Mouse (Mus musculus): Measurements from ENCODE around the gene Avpr1b. TPM values are rescaled to one million over a fixed set of nuclear protein-coding genes. Genes with fewer than 3 reads are reported as not detected.
"Not testable (repeated sequence)": the region's sequence is repeated elsewhere in the genome, so short reads cannot be mapped to it uniquely, and the experiment has no call there.

The Avpr1b gene
- polyA plus RNA-seq, 1 experiment from 2014 or later, result not detected

DNA sequence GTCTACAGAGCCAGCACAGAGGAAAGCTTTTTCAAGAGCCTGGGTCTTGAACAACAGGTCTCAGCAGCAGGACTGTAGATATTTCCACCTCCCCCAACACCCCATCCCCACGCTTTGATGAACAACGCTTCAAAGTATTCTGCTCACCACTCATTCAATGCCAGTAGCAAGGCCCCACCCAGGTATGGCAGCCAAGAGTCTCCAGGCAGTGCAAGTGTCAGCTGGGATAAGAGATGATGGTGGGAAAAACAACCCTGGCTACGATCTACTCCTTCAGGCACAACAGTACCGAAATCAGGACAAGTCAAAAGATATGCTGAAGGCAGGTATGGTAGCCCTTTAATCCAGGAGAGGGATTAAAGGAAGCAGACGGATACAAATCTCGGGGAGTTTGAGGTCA lies 27.2 kb downstream of the Avpr1b start:
- no peak overlapping the region for H3K4me2 ChIP-seq (ENCODE audit: low read depth, severe bottlenecking)
- WGBS, result 88% methylated on average over 6 of the region's 6 CpGs
- no peaks in the 10 kb centered on the region for H3K36me3 ChIP-seq (ENCODE audit: control insufficient read depth, insufficient read depth, low read length)
- no peak for ATAC-seq (ENCODE audit: insufficient number of reproducible peaks, low FRiP score, low TSS enrichment, low read depth)
- H3K27ac ChIP-seq (replicated peaks; ENCODE audit: low read depth, low read length), result no peak overlapping the region
- H3K9ac ChIP-seq (ENCODE audit: low read length), result no peak overlapping the region
- no peaks in the 10 kb centered on the region for H3K9me3 ChIP-seq (ENCODE audit: control insufficient read depth, low read length)
- H3K27me3 ChIP-seq (ENCODE audit: control insufficient read depth, insufficient read depth, low read length), result no peaks in the 10 kb centered on the region
- H3K4me1 ChIP-seq (ENCODE audit: control insufficient read depth, insufficient read depth, low read length), result no peaks in the 10 kb centered on the region
- no peak overlapping the region for H3K4me3 ChIP-seq (ENCODE audit: low read depth, low read length)
- no peak for DNase-seq (ENCODE audit: low spot score)

DNA sequence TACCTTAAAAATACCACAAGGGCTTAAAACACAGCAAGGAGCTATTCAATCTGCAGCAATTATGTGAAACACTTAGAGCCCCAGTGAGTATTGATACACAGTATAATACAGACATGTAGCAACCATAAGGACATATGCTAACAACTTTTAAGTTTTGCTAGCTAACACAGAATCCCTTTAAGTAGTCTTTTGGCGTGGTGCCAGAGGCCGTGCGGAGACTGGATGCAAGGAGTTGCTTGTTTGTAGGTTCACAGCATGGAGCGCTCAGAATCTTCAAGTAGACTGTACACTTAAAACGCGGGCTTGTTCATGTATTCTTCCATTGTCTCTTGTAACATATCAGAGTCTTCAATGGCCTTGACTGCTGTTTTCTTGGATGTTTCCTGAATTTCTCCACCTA lies 33.2 kb downstream of the Avpr1b start:
- H3K36me3 ChIP-seq (ENCODE audit: control insufficient read depth, insufficient read depth, low read length); H3K4me1 ChIP-seq (ENCODE audit: control insufficient read depth, insufficient read depth, low read length); H3K27me3 ChIP-seq (ENCODE audit: control insufficient read depth, insufficient read depth, low read length); DNase-seq (ENCODE audit: low spot score); H3K9ac ChIP-seq (ENCODE audit: low read length); H3K9me3 ChIP-seq (ENCODE audit: control insufficient read depth, low read length); H3K4me2 ChIP-seq (ENCODE audit: low read depth, severe bottlenecking); H3K27ac ChIP-seq (replicated peaks; ENCODE audit: low read depth, low read length); ATAC-seq (ENCODE audit: insufficient number of reproducible peaks, low FRiP score, low TSS enrichment, low read depth); H3K4me3 ChIP-seq (ENCODE audit: low read depth, low read length): not testable (repeated sequence)
- 90% methylated on average over 6 of the region's 6 CpGs for WGBS

DNA sequence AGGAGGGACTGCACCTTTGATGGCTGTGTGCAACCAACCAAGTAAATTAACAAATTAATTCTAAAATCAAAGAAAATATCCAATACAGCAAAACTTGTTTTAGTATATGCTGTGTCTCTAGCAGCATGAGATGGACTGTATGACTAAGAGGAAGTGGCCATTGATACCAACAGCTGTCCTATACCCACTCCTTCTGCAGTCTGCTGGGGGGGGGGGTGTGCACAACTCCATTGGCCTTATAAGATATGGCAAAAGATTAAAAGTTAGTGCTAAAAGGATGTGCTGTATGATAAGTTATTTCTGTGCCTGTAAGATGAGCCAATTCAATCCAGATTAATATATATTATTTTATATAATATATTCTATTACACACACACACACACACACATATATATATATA lies 35.5 kb downstream of the Avpr1b start:
- no peak for DNase-seq (ENCODE audit: low spot score)
- no peak for ATAC-seq (ENCODE audit: insufficient number of reproducible peaks, low FRiP score, low TSS enrichment, low read depth)
- no peak overlapping the region for H3K4me3 ChIP-seq (ENCODE audit: low read depth, low read length)
- H3K9me3 ChIP-seq (ENCODE audit: control insufficient read depth, low read length), result no peaks in the 10 kb centered on the region
- no peak overlapping the region for H3K27ac ChIP-seq (replicated peaks; ENCODE audit: low read depth, low read length)
- no peaks in the 10 kb centered on the region for H3K4me1 ChIP-seq (ENCODE audit: control insufficient read depth, insufficient read depth, low read length)
- H3K9ac ChIP-seq (ENCODE audit: low read length), result no peak overlapping the region
- H3K27me3 ChIP-seq (ENCODE audit: control insufficient read depth, insufficient read depth, low read length), result no peaks in the 10 kb centered on the region
- no peaks in the 10 kb centered on the region for H3K36me3 ChIP-seq (ENCODE audit: control insufficient read depth, insufficient read depth, low read length)
- H3K4me2 ChIP-seq (ENCODE audit: low read depth, severe bottlenecking), result no peak overlapping the region

GRCm38 (mm10) chr1:131637791-131638540 lies 38.9 kb downstream of the Avpr1b start, which contains the start of gene Ctse:
Gene Ctse, plus strand, starts transcription at chr1:131638306.
- no peaks in the 10 kb centered on the region for H3K4me1 ChIP-seq (ENCODE audit: control insufficient read depth, insufficient read depth, low read length)
- DNase-seq (ENCODE audit: low spot score), result no peak
- no peak within 1 kb of the TSS for H3K9ac ChIP-seq (ENCODE audit: low read length)
- no peak within 1 kb of the TSS for H3K27ac ChIP-seq (replicated peaks; ENCODE audit: low read depth, low read length)
- H3K4me2 ChIP-seq (ENCODE audit: low read depth, severe bottlenecking), result no peak within 1 kb of the TSS
- no peak within 1 kb of the TSS for H3K4me3 ChIP-seq (ENCODE audit: low read depth, low read length)
- ATAC-seq (ENCODE audit: insufficient number of reproducible peaks, low FRiP score, low TSS enrichment, low read depth), result no peak
- H3K9me3 ChIP-seq (ENCODE audit: control insufficient read depth, low read length), result no peaks in the 10 kb centered on the region
- H3K27me3 ChIP-seq (ENCODE audit: control insufficient read depth, insufficient read depth, low read length), result no peaks in the 10 kb centered on the region
- no peaks in the 10 kb centered on the region for H3K36me3 ChIP-seq (ENCODE audit: control insufficient read depth, insufficient read depth, low read length)
- WGBS, result 87% methylated on average over 9 of the region's 9 CpGs

DNA sequence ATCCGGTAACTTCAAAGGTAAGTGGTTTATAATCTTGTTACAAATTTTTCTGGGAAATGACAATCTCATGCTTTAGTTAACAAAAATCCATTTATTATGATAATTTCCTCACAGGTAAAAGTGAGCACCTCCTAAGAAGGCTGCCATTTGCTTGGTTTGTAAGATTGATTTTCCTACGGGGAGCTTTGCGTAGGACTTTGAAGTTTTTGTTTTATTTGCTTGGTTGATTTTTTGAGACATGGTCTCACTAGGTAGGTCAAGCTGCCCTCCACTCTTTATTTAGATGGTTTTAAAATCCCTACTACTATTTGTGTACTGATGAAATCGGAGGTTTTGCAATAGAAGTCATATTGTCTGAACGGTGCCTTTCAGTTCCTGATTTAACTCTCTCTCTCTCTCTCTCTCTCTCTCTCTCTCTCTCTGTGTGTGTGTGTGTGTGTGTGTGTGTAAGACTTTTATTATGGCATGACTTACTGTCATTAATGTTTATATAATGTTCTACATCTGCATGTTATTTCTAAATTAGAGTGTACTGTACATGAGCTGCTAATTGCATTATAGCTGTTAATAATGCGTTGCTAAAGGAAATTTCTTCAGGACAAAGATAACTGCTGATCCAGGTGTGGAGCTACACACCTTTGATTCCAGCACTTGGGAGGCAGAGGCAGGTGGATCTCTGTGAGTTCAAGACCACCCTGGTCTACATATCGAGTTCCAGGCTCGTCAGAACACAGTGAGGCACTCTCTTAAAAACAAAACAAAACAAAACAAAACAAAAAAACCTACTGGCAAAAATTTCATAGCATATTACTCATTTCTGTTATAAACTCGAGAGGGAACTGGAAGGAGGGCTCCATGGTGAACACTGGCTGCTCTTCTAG lies 39.7 kb downstream of the Avpr1b start:
- ATAC-seq (ENCODE audit: insufficient number of reproducible peaks, low FRiP score, low TSS enrichment, low read depth) (no peak), DNase-seq (ENCODE audit: low spot score) (no peak)
- H3K4me3 ChIP-seq (ENCODE audit: low read depth, low read length), result no peak overlapping the region
- no peaks in the 10 kb centered on the region for H3K4me1 ChIP-seq (ENCODE audit: control insufficient read depth, insufficient read depth, low read length)
- no peak overlapping the region for H3K4me2 ChIP-seq (ENCODE audit: low read depth, severe bottlenecking)
- H3K27ac ChIP-seq (replicated peaks; ENCODE audit: low read depth, low read length), result no peak overlapping the region
- 90% methylated on average over 9 of the region's 9 CpGs for WGBS
- H3K9me3 ChIP-seq (ENCODE audit: control insufficient read depth, low read length), result no peaks in the 10 kb centered on the region
- H3K27me3 ChIP-seq (ENCODE audit: control insufficient read depth, insufficient read depth, low read length), result no peaks in the 10 kb centered on the region
- no peaks in the 10 kb centered on the region for H3K36me3 ChIP-seq (ENCODE audit: control insufficient read depth, insufficient read depth, low read length)
- H3K9ac ChIP-seq (ENCODE audit: low read length), result no peak overlapping the region

DNA sequence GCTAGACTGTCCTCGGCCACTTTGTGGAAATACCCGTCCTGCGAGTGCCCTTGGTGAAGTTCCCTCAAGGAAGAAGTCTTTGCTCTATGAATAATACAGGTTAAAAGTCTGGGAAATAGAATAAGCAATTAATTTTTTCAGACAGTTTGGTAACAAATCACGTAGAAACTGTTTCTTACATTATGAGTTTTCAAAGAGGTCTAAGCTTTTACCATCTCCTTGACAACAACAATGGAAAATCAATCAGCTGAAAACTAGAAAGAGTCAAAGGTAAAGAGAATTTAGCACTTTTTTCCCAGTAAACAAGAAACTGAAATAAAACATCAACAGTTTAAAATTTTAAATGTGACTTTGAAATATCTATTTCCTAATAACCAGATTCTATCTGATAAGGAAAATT lies 41.0 kb downstream of the Avpr1b start:
- 88% methylated on average over 4 of the region's 4 CpGs for WGBS

DNA sequence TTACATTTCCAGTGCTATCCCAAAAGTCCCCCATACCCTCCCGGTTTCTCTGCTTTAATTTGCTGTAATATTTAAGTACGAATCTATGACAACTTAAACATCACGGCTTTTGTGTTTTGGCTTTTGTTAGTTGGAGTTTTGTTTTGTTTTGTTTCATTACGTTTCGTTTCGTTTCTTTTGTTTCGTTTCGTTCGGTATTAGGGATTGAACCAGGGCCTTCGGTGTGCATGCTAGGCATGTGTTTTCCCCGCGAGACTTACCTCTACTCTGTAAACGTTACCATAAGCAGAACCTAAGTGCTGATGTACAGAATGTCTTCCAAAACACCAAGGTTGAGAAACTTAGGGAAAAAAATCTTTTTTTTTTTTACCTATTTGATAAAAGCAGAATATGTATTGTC lies 42.5 kb downstream of the Avpr1b start:
- Histone ChIP-seq H3K27me3 (ENCODE audit: control insufficient read depth, insufficient read depth, low read length) (no peaks in the 10 kb centered on the region), H3K9ac (ENCODE audit: low read length) (no peak overlapping the region), H3K9me3 (ENCODE audit: control insufficient read depth, low read length) (no peaks in the 10 kb centered on the region), H3K4me3 (ENCODE audit: low read depth, low read length) (no peak overlapping the region), H3K4me1 (ENCODE audit: control insufficient read depth, insufficient read depth, low read length) (no peaks in the 10 kb centered on the region), H3K4me2 (ENCODE audit: low read depth, severe bottlenecking) (no peak overlapping the region), H3K27ac (replicated peaks; ENCODE audit: low read depth, low read length) (no peak overlapping the region), H3K36me3 (ENCODE audit: control insufficient read depth, insufficient read depth, low read length) (no peaks in the 10 kb centered on the region)
- ATAC-seq (ENCODE audit: insufficient number of reproducible peaks, low FRiP score, low TSS enrichment, low read depth) (no peak), DNase-seq (ENCODE audit: low spot score) (no peak)
- WGBS, result 90% methylated on average over 13 of the region's 13 CpGs

More for the DNA sequence above, 41.0 kb downstream of the Avpr1b start:
- Histone ChIP-seq H3K4me2 (ENCODE audit: low read depth, severe bottlenecking) (no peak overlapping the region), H3K4me1 (ENCODE audit: control insufficient read depth, insufficient read depth, low read length) (no peaks in the 10 kb centered on the region), H3K9ac (ENCODE audit: low read length) (no peak overlapping the region), H3K27me3 (ENCODE audit: control insufficient read depth, insufficient read depth, low read length) (no peaks in the 10 kb centered on the region), H3K9me3 (ENCODE audit: control insufficient read depth, low read length) (no peaks in the 10 kb centered on the region), H3K27ac (replicated peaks; ENCODE audit: low read depth, low read length) (no peak overlapping the region), H3K36me3 (ENCODE audit: control insufficient read depth, insufficient read depth, low read length) (no peaks in the 10 kb centered on the region), H3K4me3 (ENCODE audit: low read depth, low read length) (no peak overlapping the region)
- ATAC-seq (ENCODE audit: insufficient number of reproducible peaks, low FRiP score, low TSS enrichment, low read depth), result no peak
- no peak for DNase-seq (ENCODE audit: low spot score)

DNA sequence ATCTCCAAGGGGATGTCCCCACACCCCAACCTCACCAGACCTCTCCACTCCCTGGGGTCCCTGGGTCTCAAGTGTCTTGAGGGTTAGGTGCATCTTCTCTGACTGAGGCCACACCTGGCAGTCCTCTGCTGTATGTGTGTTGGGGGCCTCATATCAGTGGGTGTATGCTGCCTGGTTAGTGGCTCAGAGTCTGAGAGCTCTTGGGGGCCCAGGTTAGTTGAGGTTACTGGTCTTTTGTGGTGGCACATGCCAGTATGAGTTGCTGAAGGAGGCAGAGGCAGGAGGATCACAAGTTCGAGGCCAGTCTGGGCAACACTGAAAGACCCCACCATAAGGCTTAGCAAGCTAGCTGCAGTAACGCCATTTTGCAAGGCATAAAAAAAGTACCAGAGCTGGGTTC lies 43.2 kb downstream of the Avpr1b start:
- ATAC-seq (ENCODE audit: insufficient number of reproducible peaks, low FRiP score, low TSS enrichment, low read depth) (no peak), DNase-seq (ENCODE audit: low spot score) (no peak)
- WGBS, result 95% methylated on average over 2 of the region's 2 CpGs
- H3K4me2 ChIP-seq (ENCODE audit: low read depth, severe bottlenecking), result no peak overlapping the region
- H3K9ac ChIP-seq (ENCODE audit: low read length), result no peak overlapping the region
- H3K27ac ChIP-seq (replicated peaks; ENCODE audit: low read depth, low read length), result no peak overlapping the region
- H3K9me3 ChIP-seq (ENCODE audit: control insufficient read depth, low read length), result no peaks in the 10 kb centered on the region
- no peaks in the 10 kb centered on the region for H3K4me1 ChIP-seq (ENCODE audit: control insufficient read depth, insufficient read depth, low read length)
- no peaks in the 10 kb centered on the region for H3K36me3 ChIP-seq (ENCODE audit: control insufficient read depth, insufficient read depth, low read length)
- no peaks in the 10 kb centered on the region for H3K27me3 ChIP-seq (ENCODE audit: control insufficient read depth, insufficient read depth, low read length)
- no peak overlapping the region for H3K4me3 ChIP-seq (ENCODE audit: low read depth, low read length)
